Mouse (Mus musculus): ENCODE results near the gene Plekhm2.
A peak's percentile ranks its signal among the peaks of the same experiment; 100 is the strongest.

Gene Plekhm2

GRCm38 (mm10) chr4:141591547-141591946 is 73.2 kb downstream of the Plekhm2 start:
- no peak for TF ChIP-seq GATA4 (IDR thresholded peaks at IDR 0.05; ENCODE audit: insufficient replicate concordance, low read length)

- TF ChIP-seq GATA4 (IDR thresholded peaks at IDR 0.05; ENCODE audit: insufficient replicate concordance, low read length) = no peak
Measured at GRCm38 (mm10) chr4:141583919-141584318, 80.8 kb downstream of the Plekhm2 start.

DNA sequence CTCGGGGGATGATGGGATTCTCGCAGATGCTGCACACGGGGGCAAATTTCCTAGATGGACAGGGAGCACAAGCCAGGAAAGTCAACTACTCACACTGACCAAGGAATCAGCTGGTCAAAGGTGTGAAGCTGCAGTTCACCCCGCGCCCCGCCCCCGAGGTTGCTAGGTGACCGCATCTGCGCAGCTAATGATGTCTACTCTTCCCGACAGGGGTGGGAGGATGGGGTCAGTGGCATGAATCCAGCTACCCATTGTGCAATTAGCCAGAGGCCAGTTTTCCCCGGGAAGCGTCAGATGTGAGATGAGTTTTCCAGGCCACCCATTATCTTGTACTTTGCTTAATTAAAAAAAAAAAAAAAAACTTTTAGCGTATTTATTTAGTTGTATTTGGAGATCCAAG is 83.6 kb downstream of the Plekhm2 start:
- no peak for TF ChIP-seq GATA4 (IDR thresholded peaks at IDR 0.05; ENCODE audit: insufficient replicate concordance, low read length)

DNA sequence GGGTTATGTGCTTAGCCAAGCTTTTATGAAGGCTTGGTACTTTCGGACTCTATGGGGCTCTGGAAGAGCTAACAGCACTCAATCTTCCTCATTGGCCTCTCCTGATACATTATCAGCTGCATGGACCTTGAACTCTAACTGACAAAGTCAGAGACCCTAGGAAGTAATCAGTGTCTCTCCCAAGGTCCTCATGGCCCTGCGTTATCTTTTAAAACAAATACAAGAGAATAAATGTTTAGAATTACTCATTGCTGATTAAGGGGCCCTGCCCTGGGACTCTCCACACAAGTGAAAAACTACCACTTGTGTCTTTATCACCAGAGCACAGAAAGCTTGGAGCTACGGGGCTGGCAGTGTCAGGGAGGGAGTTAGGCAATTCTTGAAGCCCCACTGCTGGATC is 85.9 kb downstream of the Plekhm2 start:
- TF ChIP-seq GATA4 (IDR thresholded peaks at IDR 0.05; ENCODE audit: insufficient replicate concordance, low read length) = peak; percentile 59; the same call in 1 of the 2 replicates

DNA sequence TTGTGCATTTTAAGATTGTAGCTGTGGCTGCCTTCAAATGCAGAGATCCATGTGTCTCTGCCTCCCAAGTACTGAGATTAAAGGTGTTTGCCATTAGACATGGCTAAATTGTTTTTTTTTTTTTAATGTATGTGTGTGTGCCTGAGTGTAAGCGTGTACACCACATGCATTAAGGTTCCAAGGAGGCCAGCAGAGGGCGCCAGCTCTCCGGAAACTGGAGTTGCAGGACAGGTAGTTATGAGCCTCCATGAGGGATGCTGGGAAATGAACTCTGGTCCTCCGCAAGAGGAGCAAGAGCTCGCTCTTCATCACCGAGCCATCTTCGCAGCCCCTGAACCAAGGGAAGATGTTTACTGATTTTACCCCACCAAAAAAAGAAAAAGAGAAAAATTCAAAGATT is 87.8 kb downstream of the Plekhm2 start:
- no peak for TF ChIP-seq GATA4 (IDR thresholded peaks at IDR 0.05; ENCODE audit: insufficient replicate concordance, low read length)

- no peak for TF ChIP-seq GATA4 (IDR thresholded peaks at IDR 0.05; ENCODE audit: insufficient replicate concordance, low read length)
Measured at GRCm38 (mm10) chr4:141576404-141576803, 88.3 kb downstream of the Plekhm2 start.
